Mouse (Mus musculus): ENCODE data around the gene Olfr403. TPM values are rescaled to one million over a fixed set of nuclear protein-coding genes. Genes with fewer than 3 reads are reported as not detected.
"Not testable (repeated sequence)": the region's sequence is repeated elsewhere in the genome, so short reads cannot be mapped to it uniquely, and the experiment has no call there.

Olfr403 gene
- total RNA-seq (2021) = not detected

- intact Hi-C loops (cut with DNase I) = no loop called here
- no peak for DNase-seq
Measured at GRCm38 (mm10) chr11:74185949-74186348, at the start of gene Olfr403. TSS of gene Olfr403 (plus strand) at chr11:74186249.

GRCm38 (mm10) chr11:74140001-74140400, 46.0 kb upstream of the Olfr403 start:
- intact Hi-C loops (cut with DNase I); DNase-seq: not testable (repeated sequence)

GRCm38 (mm10) chr11:74145866-74146265, 40.2 kb upstream of the Olfr403 start:
- intact Hi-C loops (cut with DNase I) = no loop called here
- no peak for DNase-seq

GRCm38 (mm10) chr11:74153229-74153628, 32.8 kb upstream of the Olfr403 start, which contains the start of gene Olfr402:
TSS of gene Olfr402 (plus strand) at chr11:74153529.
- DNase-seq = no peak
- intact Hi-C loops (cut with DNase I) = no loop called here

GRCm38 (mm10) chr11:74168771-74169170, 17.3 kb upstream of the Olfr403 start:
- intact Hi-C loops (cut with DNase I) = no loop called here
- no peak for DNase-seq

- no peak for DNase-seq
- intact Hi-C loops (cut with DNase I) = no loop called here
Measured at GRCm38 (mm10) chr11:74183168-74183567, 2.9 kb upstream of the Olfr403 start.

- intact Hi-C loops (cut with DNase I) = no loop called here
- no peak for DNase-seq
Measured at GRCm38 (mm10) chr11:74183745-74184144, 2.3 kb upstream of the Olfr403 start.

GRCm38 (mm10) chr11:74211279-74211678, 25.2 kb downstream of the Olfr403 start, which contains the start of gene Olfr43:
TSS of gene Olfr43 (minus strand) at chr11:74211379.
- no peak for DNase-seq
- intact Hi-C loops (cut with DNase I) = no loop called here

- DNase-seq = no peak
- intact Hi-C loops (cut with DNase I) = no loop called here
Measured at GRCm38 (mm10) chr11:74241201-74241600, 55.2 kb downstream of the Olfr403 start.

Other genes with a start within 250 kb of the Olfr403 start
- not detected for gene Olfr23, start 249.6 kb upstream of the Olfr403 start, total RNA-seq (2021)
- gene Olfr397, start 225.4 kb upstream of the Olfr403 start, total RNA-seq (2021) = not detected
- gene Olfr398, start 195.8 kb upstream of the Olfr403 start, total RNA-seq (2021) = not detected
- not detected for gene Olfr139, start 129.7 kb upstream of the Olfr403 start, total RNA-seq (2021)
- gene Olfr399, start 129.6 kb upstream of the Olfr403 start, total RNA-seq (2021) = not detected
- gene Zfp616, start 116.3 kb upstream of the Olfr403 start, total RNA-seq (2021) = not detected
- gene Olfr401, start 72.5 kb upstream of the Olfr403 start, total RNA-seq (2021) = not detected
- gene Olfr402, start 32.7 kb upstream of the Olfr403 start, total RNA-seq (2021) = not detected
- gene Olfr43, start 25.1 kb downstream of the Olfr403 start, total RNA-seq (2021) = not detected
- not detected for gene Olfr406, start 73.6 kb downstream of the Olfr403 start, total RNA-seq (2021)
- gene Olfr59, start 97.5 kb downstream of the Olfr403 start, total RNA-seq (2021) = not detected
- not detected for gene Olfr410, start 151.8 kb downstream of the Olfr403 start, total RNA-seq (2021)
- not detected for gene Olfr411, start 166.4 kb downstream of the Olfr403 start, total RNA-seq (2021)
- gene Olfr412, start 175.8 kb downstream of the Olfr403 start, total RNA-seq (2021) = not detected